Mouse (Mus musculus): Measurements from ENCODE around the gene Inpp5d. TPM values are rescaled to one million over a fixed set of nuclear protein-coding genes. Genes with fewer than 3 reads are reported as not detected.

The Inpp5d gene
- polyA plus RNA-seq, 1 experiment from 2014 or later = 2.8 TPM

GRCm38 (mm10) chr1:87580824-87581223 is 39.3 kb upstream of the Inpp5d start:
- no peaks in the 10 kb centered on the region for H3K9me3 ChIP-seq (ENCODE audit: control insufficient read depth, low read length)
- no peak overlapping the region for H3K27ac ChIP-seq (replicated peaks)
- H3K9ac ChIP-seq (ENCODE audit: low read length) = no peak overlapping the region
- no peak for TF ChIP-seq EP300 (optimal IDR thresholded peaks at IDR 0.05)
- no peak for TF ChIP-seq CTCF (IDR thresholded peaks at IDR 0.05; ENCODE audit: low read depth)
- ATAC-seq (ENCODE audit: low FRiP score, low TSS enrichment) (no peak), DNase-seq (ENCODE audit: low spot score) (no peak)
- no peaks in the 10 kb centered on the region for H3K27me3 ChIP-seq (ENCODE audit: control insufficient read depth, insufficient read depth, low read length)
- no peak overlapping the region for H3K4me3 ChIP-seq (ENCODE audit: low read depth, low read length)
- no peak overlapping the region for H3K4me2 ChIP-seq (replicated peaks; ENCODE audit: low read depth)
- 37% methylated on average over 3 of the region's 3 CpGs for WGBS
- H3K4me1 ChIP-seq (replicated peaks; ENCODE audit: control insufficient read depth, insufficient read depth) = no peaks in the 10 kb centered on the region
- no peaks in the 10 kb centered on the region for H3K36me3 ChIP-seq (ENCODE audit: control insufficient read depth, insufficient read depth, low read length)

DNA sequence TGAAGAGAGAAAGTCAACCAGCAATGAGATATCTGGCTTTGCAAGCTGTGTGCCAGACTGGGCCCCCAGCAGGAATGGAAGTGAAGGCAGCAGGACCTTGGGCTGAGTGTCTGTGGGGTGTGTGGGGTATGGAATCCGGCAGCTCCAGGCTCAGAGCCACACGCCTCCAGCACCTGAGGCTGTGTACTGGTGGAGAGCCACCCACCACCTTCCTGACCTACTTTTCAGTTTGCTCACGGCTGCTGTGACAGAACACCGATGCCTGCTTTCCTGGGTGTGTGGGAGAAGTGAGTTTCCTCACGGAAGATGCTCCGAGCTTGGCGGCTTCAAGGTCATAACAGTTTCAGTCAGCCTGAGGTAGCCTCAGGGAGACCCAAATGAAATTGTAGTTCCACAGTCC is 30.9 kb upstream of the Inpp5d start:
- no peak for ATAC-seq (ENCODE audit: low FRiP score, low TSS enrichment)
- H3K9me3 ChIP-seq (ENCODE audit: control insufficient read depth, low read length) = no peaks in the 10 kb centered on the region
- H3K36me3 ChIP-seq (ENCODE audit: control insufficient read depth, insufficient read depth, low read length) = no peaks in the 10 kb centered on the region
- no peaks in the 10 kb centered on the region for H3K27me3 ChIP-seq (ENCODE audit: control insufficient read depth, insufficient read depth, low read length)
- TF ChIP-seq EP300 (optimal IDR thresholded peaks at IDR 0.05) (no peak), CTCF (IDR thresholded peaks at IDR 0.05; ENCODE audit: low read depth) (no peak)
- WGBS = 79% methylated on average over 7 of the region's 7 CpGs
- H3K27ac ChIP-seq (replicated peaks) = no peak overlapping the region
- H3K9ac ChIP-seq (ENCODE audit: low read length) = no peak overlapping the region
- H3K4me2 ChIP-seq (replicated peaks; ENCODE audit: low read depth) = no peak overlapping the region
- no peaks in the 10 kb centered on the region for H3K4me1 ChIP-seq (replicated peaks; ENCODE audit: control insufficient read depth, insufficient read depth)
- DNase-seq (ENCODE audit: low spot score) = no peak
- no peak overlapping the region for H3K4me3 ChIP-seq (ENCODE audit: low read depth, low read length)

DNA sequence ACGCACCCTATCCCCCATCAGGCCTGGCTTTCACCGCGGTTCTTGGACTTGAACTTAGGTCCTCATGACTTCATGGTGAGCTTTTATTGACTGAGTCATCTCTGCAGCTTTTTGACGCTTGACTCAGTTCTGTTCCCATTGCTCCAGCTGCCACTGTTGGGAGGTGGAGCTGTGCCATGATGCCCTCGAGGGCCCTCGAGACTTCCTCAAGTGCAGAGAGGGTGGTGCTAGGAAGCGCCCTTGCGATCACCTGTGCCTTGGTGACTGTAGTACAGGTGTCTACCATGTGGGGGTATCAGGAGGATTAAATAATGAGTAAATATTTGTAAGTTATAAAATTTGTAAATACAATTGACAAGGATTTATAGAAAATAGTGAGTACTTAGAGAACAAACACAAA is 30.1 kb upstream of the Inpp5d start:
- H3K27me3 ChIP-seq (ENCODE audit: control insufficient read depth, insufficient read depth, low read length) = no peaks in the 10 kb centered on the region
- no peak overlapping the region for H3K4me3 ChIP-seq (ENCODE audit: low read depth, low read length)
- no peak overlapping the region for H3K9ac ChIP-seq (ENCODE audit: low read length)
- ATAC-seq (ENCODE audit: low FRiP score, low TSS enrichment) = peak; percentile 64
- WGBS = 87% methylated on average over 8 of the region's 8 CpGs
- H3K4me1 ChIP-seq (replicated peaks; ENCODE audit: control insufficient read depth, insufficient read depth) = no peaks in the 10 kb centered on the region
- TF ChIP-seq CTCF (IDR thresholded peaks at IDR 0.05; ENCODE audit: low read depth) = no peak
- no peak for TF ChIP-seq EP300 (optimal IDR thresholded peaks at IDR 0.05)
- H3K9me3 ChIP-seq (ENCODE audit: control insufficient read depth, low read length) = no peaks in the 10 kb centered on the region
- H3K27ac ChIP-seq (replicated peaks) = no peak overlapping the region
- no peaks in the 10 kb centered on the region for H3K36me3 ChIP-seq (ENCODE audit: control insufficient read depth, insufficient read depth, low read length)
- DNase-seq (ENCODE audit: low spot score) = no peak
- H3K4me2 ChIP-seq (replicated peaks; ENCODE audit: low read depth) = no peak overlapping the region

GRCm38 (mm10) chr1:87594261-87594660 is 25.9 kb upstream of the Inpp5d start:
- Histone ChIP-seq H3K27me3 (ENCODE audit: control insufficient read depth, insufficient read depth, low read length) (no peaks in the 10 kb centered on the region), H3K9me3 (ENCODE audit: control insufficient read depth, low read length) (no peaks in the 10 kb centered on the region), H3K9ac (ENCODE audit: low read length) (no peak overlapping the region), H3K4me1 (replicated peaks; ENCODE audit: control insufficient read depth, insufficient read depth) (no peaks in the 10 kb centered on the region), H3K4me3 (ENCODE audit: low read depth, low read length) (no peak overlapping the region), H3K4me2 (replicated peaks; ENCODE audit: low read depth) (no peak overlapping the region), H3K36me3 (ENCODE audit: control insufficient read depth, insufficient read depth, low read length) (no peaks in the 10 kb centered on the region), H3K27ac (replicated peaks) (no peak overlapping the region)
- WGBS = 43% methylated on average over 3 of the region's 3 CpGs
- TF ChIP-seq EP300 (optimal IDR thresholded peaks at IDR 0.05) (no peak), CTCF (IDR thresholded peaks at IDR 0.05; ENCODE audit: low read depth) (peak; percentile 41; the same call in 1 of the 2 replicates)
- ATAC-seq (ENCODE audit: low FRiP score, low TSS enrichment) (0 out of 2 replicates have a peak, but pooled peaks have one; percentile 47), DNase-seq (ENCODE audit: low spot score) (no peak)

DNA sequence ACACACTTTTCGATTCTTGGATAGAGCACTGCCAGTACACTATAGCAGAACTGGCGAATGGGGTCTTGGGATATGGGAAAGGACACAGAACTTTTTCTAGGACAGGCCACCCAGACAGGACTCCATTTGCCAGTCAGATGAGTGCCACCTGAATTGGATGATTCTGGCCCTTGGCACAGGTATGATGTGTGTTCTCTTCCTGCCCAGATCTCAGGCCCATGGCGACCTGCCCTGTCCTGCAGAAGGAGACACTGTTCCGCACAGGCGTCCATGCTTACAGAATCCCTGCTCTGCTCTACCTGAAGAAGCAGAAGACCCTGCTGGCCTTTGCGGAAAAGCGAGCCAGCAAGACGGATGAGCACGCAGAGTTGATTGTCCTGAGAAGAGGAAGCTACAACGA is 25.4 kb upstream of the Inpp5d start:
- TF ChIP-seq CTCF (IDR thresholded peaks at IDR 0.05; ENCODE audit: low read depth) (no peak), EP300 (optimal IDR thresholded peaks at IDR 0.05) (no peak)
- H3K9me3 ChIP-seq (ENCODE audit: control insufficient read depth, low read length) = no peaks in the 10 kb centered on the region
- no peak overlapping the region for H3K4me2 ChIP-seq (replicated peaks; ENCODE audit: low read depth)
- ATAC-seq (ENCODE audit: low FRiP score, low TSS enrichment) = no peak
- H3K4me1 ChIP-seq (replicated peaks; ENCODE audit: control insufficient read depth, insufficient read depth) = no peaks in the 10 kb centered on the region
- no peaks in the 10 kb centered on the region for H3K36me3 ChIP-seq (ENCODE audit: control insufficient read depth, insufficient read depth, low read length)
- H3K4me3 ChIP-seq (ENCODE audit: low read depth, low read length) = no peak overlapping the region
- H3K9ac ChIP-seq (ENCODE audit: low read length) = no peak overlapping the region
- no peak overlapping the region for H3K27ac ChIP-seq (replicated peaks)
- WGBS = 92% methylated on average over 10 of the region's 10 CpGs
- H3K27me3 ChIP-seq (ENCODE audit: control insufficient read depth, insufficient read depth, low read length) = no peaks in the 10 kb centered on the region
- no peak for DNase-seq (ENCODE audit: low spot score)

GRCm38 (mm10) chr1:87600533-87600932 is 19.6 kb upstream of the Inpp5d start:
- H3K4me3 ChIP-seq (ENCODE audit: low read depth, low read length) = no peak overlapping the region
- H3K4me2 ChIP-seq (replicated peaks; ENCODE audit: low read depth) = no peak overlapping the region
- H3K9me3 ChIP-seq (ENCODE audit: control insufficient read depth, low read length) = no peaks in the 10 kb centered on the region
- no peaks in the 10 kb centered on the region for H3K36me3 ChIP-seq (ENCODE audit: control insufficient read depth, insufficient read depth, low read length)
- TF ChIP-seq CTCF (IDR thresholded peaks at IDR 0.05; ENCODE audit: low read depth) (no peak), EP300 (optimal IDR thresholded peaks at IDR 0.05) (no peak)
- H3K27me3 ChIP-seq (ENCODE audit: control insufficient read depth, insufficient read depth, low read length) = no peaks in the 10 kb centered on the region
- DNase-seq (ENCODE audit: low spot score) = no peak
- no peak for ATAC-seq (ENCODE audit: low FRiP score, low TSS enrichment)
- H3K4me1 ChIP-seq (replicated peaks; ENCODE audit: control insufficient read depth, insufficient read depth) = no peaks in the 10 kb centered on the region
- H3K9ac ChIP-seq (ENCODE audit: low read length) = no peak overlapping the region
- H3K27ac ChIP-seq (replicated peaks) = no peak overlapping the region
- 73% methylated on average over 7 of the region's 7 CpGs for WGBS
